In genomic region chr13:52721463-52721862, GRCm38 (mm10) we compare ENCODE assay signal across 17 mouse cellular contexts.
DNase-seq lines count a peak whose midpoint lies in the region; ATAC-seq lines count a peak whose summit lies in the region.
"Had no signal": no experiment of that assay in that cellular context is flagged by ENCODE, and none has a peak within 500 bp of the region (broad histone marks: within the 10 kb centered on the region; RNA-seq: fewer than 3 reads in every experiment).

No protein-coding gene starts in this region.

- DNase-seq in spleen, adult 18-20 months = peak; percentile 14 to 22
- no peak for DNase-seq in spleen, adult 12 weeks (ENCODE audit: low spot score)
- peak; percentile 49 for DNase-seq in thymus, postnatal 4 days
- DNase-seq in left cerebral cortex, adult 9 months (ENCODE audit: low spot score in 2 of 2) = no peak
- DNase-seq in left cerebral cortex, adult 18-20 months (ENCODE audit: low spot score in 2 of 2) = no peak
- DNase-seq: adrenal gland, adult 8-10 months; gastrocnemius, postnatal 14 days; heart, adult 2 months; kidney, postnatal 4 days; right cerebral cortex, postnatal 4 days had no signal

- H3K27me3 ChIP-seq in midbrain, embryonic 15.5 days (replicated peaks) = no peaks in the 10 kb centered on the region
- H3K27me3 ChIP-seq: hindbrain, embryonic 12.5 days; intestine, embryonic 15.5 days; liver, embryonic 12.5 days had no signal

- H3K4me2 ChIP-seq in midbrain, embryonic 15.5 days = no peak overlapping the region
- H3K4me2 ChIP-seq: hindbrain, embryonic 12.5 days; intestine, embryonic 15.5 days; liver, embryonic 12.5 days had no signal

- no peak overlapping the region for H3K4me3 ChIP-seq in midbrain, embryonic 15.5 days
- H3K4me3 ChIP-seq: forebrain, embryonic 10.5 days; heart, adult 2 months; hindbrain, embryonic 12.5 days; intestine, embryonic 15.5 days; liver, embryonic 12.5 days had no signal

- no peak overlapping the region for H3K27ac ChIP-seq in midbrain, embryonic 15.5 days
- H3K27ac ChIP-seq: forebrain, embryonic 10.5 days; heart, adult 2 months; hindbrain, embryonic 12.5 days; intestine, embryonic 15.5 days; liver, embryonic 12.5 days had no signal

- peak; percentile 72 to 76 for ATAC-seq in hematopoietic stem cell, adult 5-6 weeks (replicated peaks in 1 of 2; ENCODE audit: insufficient read depth in 1 of 2, low FRiP score in 2 of 2, low TSS enrichment in 1 of 2, low read depth in 1 of 2, poor library complexity in 2 of 2, severe bottlenecking in 2 of 2)
- ATAC-seq in neutrophil, adult 5-6 weeks (ENCODE audit: extremely low read depth, insufficient number of reproducible peaks, low FRiP score, poor library complexity, severe bottlenecking) = peak; percentile 66; the same call in 1 of the 2 replicates
- no peak for ATAC-seq in midbrain, embryonic 15.5 days (replicated peaks)
- ATAC-seq: intestine, embryonic 15.5 days; liver, embryonic 12.5 days had no signal

- H3K9me3 ChIP-seq in midbrain, embryonic 15.5 days = no peaks in the 10 kb centered on the region
- H3K9me3 ChIP-seq: forebrain, embryonic 10.5 days; hindbrain, embryonic 12.5 days; intestine, embryonic 15.5 days; liver, embryonic 12.5 days had no signal

- no peaks in the 10 kb centered on the region for H3K36me3 ChIP-seq in midbrain, embryonic 15.5 days (replicated peaks)
- H3K36me3 ChIP-seq: forebrain, embryonic 10.5 days; hindbrain, embryonic 12.5 days; intestine, embryonic 15.5 days; liver, embryonic 12.5 days had no signal

- H3K4me1 ChIP-seq in midbrain, embryonic 15.5 days = no peaks in the 10 kb centered on the region
- H3K4me1 ChIP-seq: forebrain, embryonic 10.5 days; hindbrain, embryonic 12.5 days; liver, embryonic 12.5 days had no signal

- no peak overlapping the region for H3K9ac ChIP-seq in midbrain, embryonic 15.5 days
- H3K9ac ChIP-seq: hindbrain, embryonic 12.5 days; intestine, embryonic 15.5 days; liver, embryonic 12.5 days had no signal

- 87% methylated on average over 6 of the region's 6 CpGs for WGBS in midbrain, embryonic 15.5 days

Comparison
In these comparisons a context has a peak if more than half of its experiments do, and no peak if none do; other contexts are left out.
1. DNase-seq: peak in spleen, adult 18-20 months (2 of 2) and thymus, postnatal 4 days (single experiment); none in spleen, adult 12 weeks (single experiment), left cerebral cortex, adult 9 months (0 of 2) and left cerebral cortex, adult 18-20 months (0 of 2).